Mouse (Mus musculus) frontal cortex, postnatal 36 days (tissue): ENCODE measurements around the gene Pcsk4.

Experiments
- DNase-seq, 2 experiments: peaks; one replicate each; pipeline ENCODE4 v3.0.0; 2022; ENCODE audit warnings: low spot score in 2 of 2

Gene Pcsk4

GRCm38 (mm10) chr10:80323261-80324119, 5.8 kb downstream of the Pcsk4 start:
- no peak for DNase-seq

GRCm38 (mm10) chr10:80322811-80323211, 6.5 kb downstream of the Pcsk4 start:
- no peak for DNase-seq

GRCm38 (mm10) chr10:80321670-80322581, 7.4 kb downstream of the Pcsk4 start:
- DNase-seq: no peak

GRCm38 (mm10) chr10:80321014-80321669, 8.2 kb downstream of the Pcsk4 start:
- DNase-seq: no peak

GRCm38 (mm10) chr10:80320340-80320760, 8.9 kb downstream of the Pcsk4 start, which contains the start of gene 2310011J03Rik:
Gene 2310011J03Rik (minus strand): TSS chr10:80320537.
- DNase-seq: peak; percentile 89 to 95

GRCm38 (mm10) chr10:80317011-80317410, 12.3 kb downstream of the Pcsk4 start:
- no peak for DNase-seq

GRCm38 (mm10) chr10:80316359-80316781, 12.9 kb downstream of the Pcsk4 start:
- DNase-seq: no peak

GRCm38 (mm10) chr10:80315315-80315714, 14.0 kb downstream of the Pcsk4 start:
- DNase-seq: no peak

- DNase-seq: no peak
These were observed 14.8 kb downstream of the Pcsk4 start for GRCm38 (mm10) chr10:80314494-80315001.

- DNase-seq: no peak
These were observed 15.6 kb downstream of the Pcsk4 start for GRCm38 (mm10) chr10:80313627-80314201.

- no peak for DNase-seq
These were observed 16.5 kb downstream of the Pcsk4 start for GRCm38 (mm10) chr10:80312586-80313504.

- DNase-seq: no peak
These were observed 17.7 kb downstream of the Pcsk4 start for GRCm38 (mm10) chr10:80311560-80311959.

GRCm38 (mm10) chr10:80304862-80305261, 24.4 kb downstream of the Pcsk4 start:
- no peak for DNase-seq

- no peak for DNase-seq
These were observed 24.8 kb downstream of the Pcsk4 start for GRCm38 (mm10) chr10:80304458-80304857.

- peak in 1 of 2 experiments; percentile 59 for DNase-seq
These were observed 26.8 kb downstream of the Pcsk4 start for GRCm38 (mm10) chr10:80302471-80302881.

- DNase-seq: no peak
These were observed 27.3 kb downstream of the Pcsk4 start for GRCm38 (mm10) chr10:80302082-80302355.

- DNase-seq: no peak
These were observed 27.8 kb downstream of the Pcsk4 start for GRCm38 (mm10) chr10:80301256-80302081.

GRCm38 (mm10) chr10:80300672-80301181, 28.6 kb downstream of the Pcsk4 start:
- DNase-seq: no peak

GRCm38 (mm10) chr10:80299824-80300223, 29.5 kb downstream of the Pcsk4 start:
- no peak for DNase-seq
